Mouse (Mus musculus) megakaryocyte, embryonic 14.5 days (primary cell): Measurements from ENCODE around the gene Kcnj6.

Experiments
- FLI1 ChIP-seq: IDR thresholded peaks from 2 replicates; pipeline ENCODE4 v1.6.1; 2012; ENCODE audit warnings: low read length, inconsistent platforms, mixed read lengths
- GATA1 ChIP-seq: IDR thresholded peaks from 3 replicates; pipeline ENCODE4 v1.6.1; 2012; ENCODE audit warnings: mixed read lengths, low read length, inconsistent platforms, borderline replicate concordance

- TF ChIP-seq GATA1 (no peak), FLI1 (no peak)
These were observed 141.5 kb downstream of the Kcnj6 start for GRCm38 (mm10) chr16:94855990-94856389.
